Mouse (Mus musculus): Measurements from ENCODE around the gene Cldn18. TPM values are rescaled to one million over a fixed set of nuclear protein-coding genes. Genes with fewer than 3 reads are reported as not detected.
A peak's percentile ranks its signal among the peaks of the same experiment; 100 is the strongest.

Cldn18 gene
- not detected in 2 replicates for polyA plus RNA-seq (2016; fragmentation: Nextera tagmentation; extraction: Ambion mirVana)

DNA sequence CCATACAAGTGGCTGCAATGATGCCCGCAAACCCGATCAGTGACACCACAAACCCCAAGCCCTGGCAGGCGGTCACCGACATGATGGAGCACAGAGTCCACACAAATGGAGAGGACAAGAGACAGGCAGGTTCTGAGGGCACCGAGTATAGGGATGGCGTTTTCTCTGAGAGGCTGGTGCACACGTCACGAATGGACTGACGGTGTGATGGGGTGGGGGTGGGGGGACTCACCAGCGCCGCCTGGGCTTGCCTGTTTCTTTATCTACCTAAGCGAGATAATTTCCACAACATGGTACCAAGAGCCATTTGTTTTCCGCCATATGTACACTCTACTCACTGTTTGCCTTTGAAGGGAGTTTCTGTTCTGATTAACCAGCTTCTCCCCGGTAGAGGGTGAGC, at the start of gene Cldn18:
Gene Cldn18 (minus strand): TSS at position 134 of the 400 bp plus-strand sequence.
- H3K4me2 ChIP-seq (replicated peaks), result no peak within 1 kb of the TSS
- H3K27me3 ChIP-seq, result no peaks in the 10 kb centered on the region
- H3K9me3 ChIP-seq (replicated peaks), result no peaks in the 10 kb centered on the region
- no peak within 1 kb of the TSS for H3K9ac ChIP-seq
- H3K36me3 ChIP-seq, result no peaks in the 10 kb centered on the region
- H3K4me3 ChIP-seq, result no peak within 1 kb of the TSS
- no peak for ATAC-seq (ENCODE audit: low FRiP score)
- H3K27ac ChIP-seq, result no peak within 1 kb of the TSS
- 94% methylated on average over 14 of the region's 14 CpGs for WGBS
- H3K4me1 ChIP-seq, result no peaks in the 10 kb centered on the region

DNA sequence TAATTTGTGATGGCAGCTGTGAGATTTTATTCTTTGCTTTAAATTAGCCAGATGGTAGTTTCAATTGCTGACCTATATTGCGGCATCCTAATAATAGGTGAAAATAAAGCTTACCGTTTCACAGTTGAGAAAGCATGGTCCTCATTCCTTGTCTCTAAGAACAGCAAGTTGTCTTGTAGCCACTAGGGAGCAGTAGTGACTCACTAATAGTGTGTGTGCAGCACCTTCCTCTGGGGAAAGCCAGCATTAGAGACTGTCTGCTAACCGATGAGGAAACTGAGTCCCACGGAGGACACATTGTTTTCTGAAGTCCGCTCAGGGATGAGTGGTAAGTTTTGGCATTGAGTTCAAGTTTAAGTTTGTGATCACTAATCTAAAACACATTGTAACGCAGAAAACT, 46.5 kb upstream of the Cldn18 start:
- 64% methylated on average over 6 of the region's 6 CpGs for WGBS
- Histone ChIP-seq H3K27me3 (no peaks in the 10 kb centered on the region), H3K4me3 (no peak overlapping the region), H3K4me1 (no peaks in the 10 kb centered on the region), H3K4me2 (replicated peaks) (no peak overlapping the region), H3K9ac (no peak overlapping the region), H3K36me3 (no peaks in the 10 kb centered on the region), H3K27ac (no peak overlapping the region), H3K9me3 (replicated peaks) (no peaks in the 10 kb centered on the region)
- no peak for ATAC-seq (ENCODE audit: low FRiP score)

- ATAC-seq (ENCODE audit: low FRiP score), result no peak
- WGBS, result 79% methylated on average over 4 of the region's 4 CpGs
Observed at GRCm38 (mm10) chr9:99750272-99750671, 33.2 kb upstream of the Cldn18 start.

GRCm38 (mm10) chr9:99748279-99748678, 31.2 kb upstream of the Cldn18 start:
- H3K9me3 ChIP-seq (replicated peaks), result no peaks in the 10 kb centered on the region
- 79% methylated on average over 1 of the region's 1 CpGs for WGBS
- no peak overlapping the region for H3K9ac ChIP-seq

More at GRCm38 (mm10) chr9:99750272-99750671, 33.2 kb upstream of the Cldn18 start:
- H3K27me3 ChIP-seq, result 0 out of 2 replicates have a peak, but pooled peaks cover 4% of the 10 kb centered on the region
- no peak overlapping the region for H3K9ac ChIP-seq
- no peaks in the 10 kb centered on the region for H3K4me1 ChIP-seq
- no peak overlapping the region for H3K4me3 ChIP-seq
- no peak overlapping the region for H3K27ac ChIP-seq
- no peaks in the 10 kb centered on the region for H3K36me3 ChIP-seq
- H3K9me3 ChIP-seq (replicated peaks), result no peaks in the 10 kb centered on the region
- no peak overlapping the region for H3K4me2 ChIP-seq (replicated peaks)

GRCm38 (mm10) chr9:99747731-99748130, 30.7 kb upstream of the Cldn18 start:
- H3K9me3 ChIP-seq (replicated peaks), result no peaks in the 10 kb centered on the region
- no peak overlapping the region for H3K4me3 ChIP-seq
- no peaks in the 10 kb centered on the region for H3K36me3 ChIP-seq
- H3K27me3 ChIP-seq, result 0 out of 2 replicates have a peak, but pooled peaks cover 4% of the 10 kb centered on the region
- ATAC-seq (ENCODE audit: low FRiP score), result no peak
- WGBS, result 63% methylated on average over 4 of the region's 4 CpGs
- no peak overlapping the region for H3K4me2 ChIP-seq (replicated peaks)
- H3K4me1 ChIP-seq, result peaks cover 4% of the 10 kb centered on the region; the same call in 1 of the 2 replicates
- no peak overlapping the region for H3K9ac ChIP-seq
- no peak overlapping the region for H3K27ac ChIP-seq

More at GRCm38 (mm10) chr9:99748279-99748678, 31.2 kb upstream of the Cldn18 start:
- Histone ChIP-seq H3K27ac (no peak overlapping the region), H3K27me3 (0 out of 2 replicates have a peak, but pooled peaks cover 4% of the 10 kb centered on the region), H3K4me2 (replicated peaks) (no peak overlapping the region), H3K4me3 (no peak overlapping the region), H3K4me1 (peaks cover 4% of the 10 kb centered on the region; the same call in 1 of the 2 replicates), H3K36me3 (no peaks in the 10 kb centered on the region)
- no peak for ATAC-seq (ENCODE audit: low FRiP score)

DNA sequence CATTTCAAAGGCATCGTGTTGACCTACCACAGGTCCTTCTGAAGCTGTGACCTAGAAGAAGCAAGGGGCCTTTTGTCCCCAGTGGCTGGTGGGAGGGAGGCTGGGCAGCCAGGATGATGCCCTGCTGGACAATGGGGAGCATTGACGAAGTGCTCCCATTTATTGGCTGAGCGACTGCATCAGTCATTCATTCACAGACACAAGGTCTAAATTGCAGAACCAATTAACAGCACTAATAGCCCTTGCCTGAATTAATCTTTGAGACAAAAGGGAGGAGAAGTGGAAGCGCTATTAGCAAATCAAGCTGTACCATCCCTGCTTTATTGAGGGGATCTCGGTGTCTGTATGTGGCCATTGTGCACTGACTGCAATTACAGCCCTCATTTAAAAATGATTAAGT, 27.5 kb upstream of the Cldn18 start:
- ATAC-seq (ENCODE audit: low FRiP score), result peak; percentile 66
- H3K4me3 ChIP-seq, result no peak overlapping the region
- 45% methylated on average over 5 of the region's 5 CpGs for WGBS
- no peak overlapping the region for H3K9ac ChIP-seq
- peaks cover 4% of the 10 kb centered on the region; the same call in 1 of the 2 replicates for H3K4me1 ChIP-seq
- no peak overlapping the region for H3K4me2 ChIP-seq (replicated peaks)
- H3K27me3 ChIP-seq, result 0 out of 2 replicates have a peak, but pooled peaks cover 4% of the 10 kb centered on the region
- no peaks in the 10 kb centered on the region for H3K36me3 ChIP-seq
- no peaks in the 10 kb centered on the region for H3K9me3 ChIP-seq (replicated peaks)
- no peak overlapping the region for H3K27ac ChIP-seq

GRCm38 (mm10) chr9:99729943-99730646, 13.0 kb upstream of the Cldn18 start:
- H3K4me2 ChIP-seq (replicated peaks), result no peak overlapping the region
- no peak overlapping the region for H3K4me3 ChIP-seq
- no peaks in the 10 kb centered on the region for H3K36me3 ChIP-seq
- no peaks in the 10 kb centered on the region for H3K4me1 ChIP-seq
- WGBS, result 35% methylated on average over 15 of the region's 15 CpGs
- peak; percentile 67 for ATAC-seq (ENCODE audit: low FRiP score)
- H3K9me3 ChIP-seq (replicated peaks), result 0 out of 2 replicates have a peak, but pooled peaks cover 1% of the 10 kb centered on the region
- no peak overlapping the region for H3K27ac ChIP-seq
- H3K9ac ChIP-seq, result no peak overlapping the region
- H3K27me3 ChIP-seq, result no peaks in the 10 kb centered on the region; the same call in 1 of the 2 replicates

- 69% methylated on average over 11 of the region's 11 CpGs for WGBS
- no peak overlapping the region for H3K9ac ChIP-seq
- no peaks in the 10 kb centered on the region for H3K9me3 ChIP-seq (replicated peaks)
Observed at GRCm38 (mm10) chr9:99727819-99728218, 10.8 kb upstream of the Cldn18 start.

GRCm38 (mm10) chr9:99725278-99725677, 8.2 kb upstream of the Cldn18 start:
- Histone ChIP-seq H3K9me3 (replicated peaks) (no peaks in the 10 kb centered on the region), H3K4me2 (replicated peaks) (no peak overlapping the region), H3K36me3 (no peaks in the 10 kb centered on the region), H3K9ac (no peak overlapping the region), H3K27ac (no peak overlapping the region), H3K27me3 (no peaks in the 10 kb centered on the region; the same call in 1 of the 2 replicates), H3K4me1 (no peaks in the 10 kb centered on the region), H3K4me3 (no peak overlapping the region)
- no peak for ATAC-seq (ENCODE audit: low FRiP score)
- WGBS, result 75% methylated on average over 8 of the region's 8 CpGs

More at GRCm38 (mm10) chr9:99727819-99728218, 10.8 kb upstream of the Cldn18 start:
- no peak for ATAC-seq (ENCODE audit: low FRiP score)
- no peaks in the 10 kb centered on the region for H3K36me3 ChIP-seq
- H3K27ac ChIP-seq, result no peak overlapping the region
- H3K4me1 ChIP-seq, result no peaks in the 10 kb centered on the region
- H3K4me3 ChIP-seq, result no peak overlapping the region
- H3K4me2 ChIP-seq (replicated peaks), result no peak overlapping the region
- H3K27me3 ChIP-seq, result no peaks in the 10 kb centered on the region; the same call in 1 of the 2 replicates

DNA sequence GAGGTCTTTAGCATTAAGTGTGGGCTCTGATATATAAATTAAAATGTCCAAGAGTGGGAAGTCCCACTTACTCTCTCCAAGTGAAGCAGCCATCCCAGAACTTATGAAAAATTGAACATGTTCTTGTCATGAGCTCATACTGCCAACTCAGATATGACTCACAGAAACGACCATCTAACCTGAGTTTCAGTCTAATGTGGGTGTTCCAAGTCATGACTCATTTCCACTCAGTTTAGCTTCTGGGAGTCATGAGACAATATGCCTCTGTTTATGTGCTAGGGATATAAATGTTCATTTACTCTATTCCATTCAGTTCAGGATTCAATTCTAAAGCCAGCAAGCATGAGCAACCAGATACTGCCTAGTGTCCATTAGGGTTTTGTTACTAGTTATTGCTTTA, 2.9 kb upstream of the Cldn18 start:
- WGBS, result 67% methylated on average over 1 of the region's 1 CpGs
- no peak for ATAC-seq (ENCODE audit: low FRiP score)

GRCm38 (mm10) chr9:99710297-99710696, 6.8 kb downstream of the Cldn18 start:
- no peak for ATAC-seq (ENCODE audit: low FRiP score)
- H3K4me3 ChIP-seq, result no peak overlapping the region
- 88% methylated on average over 4 of the region's 4 CpGs for WGBS

More for the DNA sequence above, 2.9 kb upstream of the Cldn18 start:
- H3K4me2 ChIP-seq (replicated peaks), result no peak overlapping the region
- no peaks in the 10 kb centered on the region for H3K4me1 ChIP-seq
- no peaks in the 10 kb centered on the region for H3K27me3 ChIP-seq
- no peaks in the 10 kb centered on the region for H3K9me3 ChIP-seq (replicated peaks)
- no peak overlapping the region for H3K4me3 ChIP-seq
- H3K9ac ChIP-seq, result no peak overlapping the region
- H3K36me3 ChIP-seq, result no peaks in the 10 kb centered on the region
- no peak overlapping the region for H3K27ac ChIP-seq

GRCm38 (mm10) chr9:99709588-99710248, 7.3 kb downstream of the Cldn18 start:
- H3K4me2 ChIP-seq (replicated peaks), result no peak overlapping the region
- 89% methylated on average over 22 of the region's 22 CpGs for WGBS
- no peaks in the 10 kb centered on the region for H3K9me3 ChIP-seq (replicated peaks)
- no peak overlapping the region for H3K4me3 ChIP-seq
- H3K27ac ChIP-seq, result no peak overlapping the region
- no peak overlapping the region for H3K9ac ChIP-seq
- no peaks in the 10 kb centered on the region for H3K4me1 ChIP-seq
- no peaks in the 10 kb centered on the region for H3K27me3 ChIP-seq
- ATAC-seq (ENCODE audit: low FRiP score), result no peak
- H3K36me3 ChIP-seq, result no peaks in the 10 kb centered on the region

More at GRCm38 (mm10) chr9:99710297-99710696, 6.8 kb downstream of the Cldn18 start:
- H3K9me3 ChIP-seq (replicated peaks), result no peaks in the 10 kb centered on the region
- H3K9ac ChIP-seq, result no peak overlapping the region
- H3K36me3 ChIP-seq, result no peaks in the 10 kb centered on the region
- no peaks in the 10 kb centered on the region for H3K4me1 ChIP-seq
- no peak overlapping the region for H3K4me2 ChIP-seq (replicated peaks)
- no peak overlapping the region for H3K27ac ChIP-seq
- no peaks in the 10 kb centered on the region for H3K27me3 ChIP-seq

Data from hindbrain, embryonic 12.5 days (tissue).